Mouse (Mus musculus) left cerebral cortex, adult 11 months (tissue): ENCODE measurements around the gene Flad1.

Experiments
- DNase-seq: peaks from one replicate; pipeline ENCODE4 v3.0.0; 2022; ENCODE audit warnings: low spot score

The Flad1 gene

GRCm38 (mm10) chr3:89395806-89396653 lies 15.6 kb downstream of the Flad1 start:
- DNase-seq, result no peak

DNA sequence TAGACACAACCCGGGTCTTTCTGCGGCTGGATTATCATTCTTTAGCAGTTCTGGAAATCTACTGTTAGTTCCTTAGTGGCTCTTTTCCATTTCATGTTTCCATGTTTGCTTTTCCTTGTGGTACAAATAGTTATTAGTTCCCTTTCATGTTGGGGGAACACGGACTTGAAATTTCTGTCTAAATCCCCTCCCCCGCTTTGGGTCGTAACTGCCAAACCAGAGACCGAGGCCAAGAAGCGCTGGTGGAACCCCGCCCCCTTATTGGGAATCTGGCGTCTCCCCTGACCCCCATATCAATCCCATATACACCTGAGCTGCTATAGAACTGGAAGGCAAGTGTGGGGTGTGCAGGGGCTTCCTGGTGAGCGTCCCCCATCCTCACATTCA lies 16.3 kb downstream of the Flad1 start:
- DNase-seq, result no peak

GRCm38 (mm10) chr3:89394894-89395256 lies 16.8 kb downstream of the Flad1 start:
- no peak for DNase-seq

DNA sequence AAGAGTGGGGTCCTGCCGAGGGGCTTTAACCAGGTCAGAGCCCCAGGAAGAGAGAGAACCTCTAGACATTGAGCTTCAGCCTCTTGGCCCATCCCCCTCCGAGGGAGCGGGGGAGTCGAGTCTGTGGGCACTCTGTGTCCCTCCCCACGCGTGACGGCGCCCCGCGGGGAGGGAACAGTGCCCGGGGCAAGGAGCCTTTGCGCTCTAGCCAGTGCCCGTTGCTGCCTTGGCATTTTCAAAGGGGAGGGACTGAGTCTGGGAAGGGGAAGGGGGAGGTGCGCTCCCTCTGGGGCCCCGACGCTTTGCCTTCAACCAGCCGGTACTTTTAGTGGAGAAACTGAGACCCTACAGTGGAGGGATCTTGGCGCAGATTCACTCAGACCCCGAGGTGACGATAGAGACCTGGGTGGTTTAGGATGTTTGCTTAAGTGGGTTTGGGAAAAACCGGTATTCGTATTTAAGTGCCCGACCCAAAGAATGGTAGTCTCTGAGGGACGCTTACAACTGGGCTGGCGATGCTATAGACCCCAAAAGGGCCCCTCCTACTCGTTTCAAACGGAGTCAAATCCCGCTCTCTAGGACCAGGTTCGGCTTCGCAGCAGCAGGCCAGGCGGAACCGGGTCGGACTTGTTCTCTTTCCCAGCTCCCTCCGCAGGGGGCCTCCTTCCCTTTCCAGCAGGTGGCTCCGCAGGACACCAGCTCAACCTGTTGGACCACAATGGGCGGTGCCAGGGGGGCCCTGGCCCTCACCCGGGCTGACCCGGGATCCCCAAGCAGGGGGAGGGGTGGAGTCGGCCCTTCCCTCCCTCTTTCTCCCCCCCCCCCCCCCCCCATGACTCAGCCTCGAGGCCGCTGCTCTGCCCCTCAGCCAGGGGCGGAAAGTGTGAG lies 17.4 kb downstream of the Flad1 start, which contains the start of gene Zbtb7b:
Gene Zbtb7b, minus strand, starts transcription at position 771 of the 888 bp plus-strand sequence.
- no peak for DNase-seq

DNA sequence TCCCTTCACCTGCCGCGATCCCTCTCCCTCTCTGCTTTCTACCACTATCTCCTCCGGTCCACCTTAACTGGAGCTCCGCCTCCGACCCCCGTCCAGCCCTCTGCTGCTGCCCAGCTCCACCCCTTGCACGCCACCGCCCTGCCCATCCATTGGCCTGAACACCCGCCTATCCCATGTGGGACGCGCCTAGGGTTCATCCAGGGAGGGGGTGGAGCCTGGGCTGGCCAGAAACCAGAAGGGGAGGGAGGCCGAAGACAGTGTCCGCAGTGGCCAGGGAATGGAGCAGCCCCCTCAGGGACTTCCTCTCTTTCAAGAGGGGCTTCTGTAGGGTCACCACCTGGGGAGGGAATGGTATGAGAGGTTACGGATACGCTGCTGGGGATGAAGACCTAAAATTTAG lies 18.1 kb downstream of the Flad1 start:
- peak; percentile 93 for DNase-seq

DNA sequence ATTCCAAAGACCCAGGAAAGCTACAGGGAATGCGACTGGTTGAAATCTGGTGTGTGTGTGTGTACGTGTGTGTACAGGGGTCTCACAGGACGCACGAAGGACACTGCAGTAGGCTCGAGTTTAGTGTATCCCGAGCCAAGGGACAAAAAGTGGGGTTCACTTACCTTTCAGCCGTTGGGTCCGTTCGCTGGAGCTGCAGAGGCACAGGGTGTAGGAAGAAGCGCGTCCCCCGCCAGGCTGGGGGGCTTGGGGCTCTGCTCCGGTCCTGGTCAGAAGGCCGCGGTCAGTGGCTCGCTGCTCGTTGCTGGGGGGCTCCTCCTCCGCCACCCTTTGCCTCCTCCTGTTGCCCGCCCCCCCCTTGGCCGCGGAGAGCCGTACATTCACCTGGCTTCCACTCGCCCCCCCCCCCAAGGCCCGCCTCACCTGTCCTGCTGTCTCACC lies 18.8 kb downstream of the Flad1 start:
- no peak for DNase-seq

DNA sequence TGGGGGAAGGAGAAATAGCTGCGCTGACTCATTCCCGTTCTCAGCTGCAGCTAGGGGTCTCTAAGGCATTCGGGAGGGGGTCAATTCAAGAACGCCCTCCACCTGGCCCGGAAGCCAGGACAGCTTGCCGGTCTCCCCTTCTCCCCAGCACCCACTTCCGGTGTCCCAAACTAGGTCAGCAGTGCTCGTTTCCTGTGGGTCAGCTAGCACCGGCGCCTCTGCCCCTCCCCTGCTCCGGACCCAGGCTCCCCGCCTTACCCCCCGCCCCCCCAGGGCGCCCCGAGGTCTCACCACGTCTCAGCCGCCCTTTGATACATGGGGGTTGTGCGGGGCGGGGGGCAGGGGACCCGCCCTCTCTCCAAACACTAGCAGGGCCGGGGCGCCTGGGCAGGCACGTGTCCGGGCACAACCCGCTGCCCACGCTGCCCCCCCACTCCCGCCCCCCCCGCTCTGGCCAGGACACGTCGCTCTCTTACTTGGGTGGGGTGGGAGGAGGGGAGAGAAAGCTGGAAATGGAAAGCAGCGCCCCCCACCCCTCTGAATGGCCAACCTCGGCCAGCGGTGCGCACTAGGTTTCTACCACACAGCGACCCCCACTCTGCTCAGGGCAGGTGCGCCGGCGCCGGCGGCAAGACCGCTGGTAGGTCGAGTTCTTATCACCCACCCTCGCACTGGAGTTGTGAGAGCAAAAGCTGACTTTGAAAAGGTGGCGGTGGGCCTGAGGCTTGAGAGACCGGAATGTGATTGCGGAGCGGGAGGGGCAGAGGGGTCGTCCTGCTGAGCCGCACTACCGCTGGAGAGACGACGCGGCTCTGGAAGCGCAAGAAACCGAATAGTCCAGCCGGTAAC lies 19.8 kb downstream of the Flad1 start:
- DNase-seq, result no peak

- no peak for DNase-seq
Measured at GRCm38 (mm10) chr3:89390699-89391662, 20.7 kb downstream of the Flad1 start.

DNA sequence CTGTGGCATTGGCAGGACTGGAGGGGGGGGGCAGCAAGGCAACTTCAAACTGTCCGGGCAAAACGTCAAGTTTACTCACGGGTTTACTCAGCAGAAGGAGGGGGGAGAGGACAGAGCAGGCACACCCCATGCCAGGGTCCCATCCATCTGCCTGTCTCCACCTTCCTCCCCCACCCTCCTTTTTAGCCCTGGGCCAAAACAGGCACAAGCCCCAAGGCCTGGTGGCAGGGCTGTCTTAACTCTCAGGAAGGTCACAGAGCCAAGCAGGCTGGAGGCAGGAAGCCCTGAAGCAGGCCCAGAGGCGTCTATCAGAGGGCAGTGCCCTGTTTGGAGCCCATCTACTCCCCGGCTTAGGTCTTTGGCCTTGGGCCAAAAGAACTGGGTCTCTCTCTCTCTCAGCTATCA lies 21.6 kb downstream of the Flad1 start:
- DNase-seq, result no peak

DNA sequence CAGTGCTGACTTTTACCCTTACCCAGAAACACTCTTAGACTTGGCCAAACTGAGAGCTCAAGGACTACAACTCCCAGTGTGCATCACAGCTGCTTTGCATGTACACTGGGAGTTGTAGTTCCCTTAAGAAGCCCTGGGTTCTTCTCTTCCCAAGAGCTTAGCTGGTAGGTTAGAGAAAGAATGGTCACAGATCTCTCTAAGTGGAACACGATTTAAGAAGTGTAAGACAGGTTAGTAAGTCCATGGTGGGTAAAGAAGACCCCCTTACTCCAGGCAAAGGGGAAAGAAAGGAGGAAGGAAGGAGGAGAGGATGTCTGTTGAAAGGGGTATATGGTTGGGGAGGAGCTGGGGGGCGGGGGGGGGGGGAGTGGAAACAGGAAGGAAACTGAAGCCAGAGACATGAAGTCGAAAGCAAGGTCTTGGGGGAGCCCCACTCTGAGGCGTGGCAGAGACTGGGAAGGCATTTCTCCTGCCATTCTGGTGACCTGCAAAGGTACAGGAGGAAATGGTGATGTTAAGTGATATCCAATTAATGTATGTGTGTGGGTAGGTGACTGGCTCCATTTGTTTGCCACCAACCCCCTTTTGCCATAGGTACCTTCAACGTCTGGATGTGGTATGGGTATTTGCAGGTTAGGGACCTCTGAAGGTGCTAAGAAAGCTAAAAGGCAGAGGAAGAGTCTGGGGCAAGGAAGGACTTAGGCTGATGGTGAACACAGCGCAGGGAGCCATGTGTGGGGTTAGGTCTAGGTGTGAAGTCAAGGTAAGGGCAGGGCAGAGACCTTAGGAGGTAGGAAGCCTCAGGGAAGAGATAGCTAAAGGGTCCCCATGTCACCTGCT lies 22.5 kb downstream of the Flad1 start:
- DNase-seq, result no peak

DNA sequence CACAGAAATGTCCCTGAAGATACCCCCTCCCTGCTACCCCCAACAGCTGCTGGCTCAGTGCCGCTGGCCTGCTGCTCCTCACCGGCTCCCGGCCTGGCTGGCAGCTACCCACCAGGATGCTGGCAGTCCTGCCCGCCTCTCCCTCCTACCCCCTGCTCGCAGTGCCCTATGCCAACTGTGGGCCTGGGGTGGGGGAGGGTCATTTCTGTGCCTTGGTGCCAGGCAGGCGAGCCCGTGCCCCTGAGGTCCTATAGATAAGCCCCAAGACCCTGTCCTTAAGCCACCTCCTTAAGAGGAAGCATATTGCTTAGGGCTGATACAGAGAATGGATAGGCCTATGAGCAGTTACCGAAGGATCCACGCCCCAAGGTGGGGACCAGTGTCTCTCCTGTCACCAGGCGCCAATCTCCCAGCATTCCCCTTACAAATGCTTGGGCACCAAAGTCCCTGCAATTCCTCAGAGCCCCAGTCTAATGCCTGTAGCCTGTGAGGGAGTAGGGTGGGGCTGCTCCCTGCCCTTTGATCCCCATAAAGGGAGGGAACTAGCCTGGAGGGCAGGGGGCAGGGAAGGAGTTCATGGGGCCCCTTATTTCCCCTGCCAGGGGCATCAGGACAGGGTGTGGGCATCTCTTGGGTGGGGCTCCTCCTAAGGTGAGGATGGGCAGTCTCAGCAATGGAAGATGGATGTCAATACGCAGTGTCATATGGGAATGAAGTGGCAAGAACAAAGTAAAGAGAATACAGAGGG lies 23.4 kb downstream of the Flad1 start:
- no peak for DNase-seq

DNA sequence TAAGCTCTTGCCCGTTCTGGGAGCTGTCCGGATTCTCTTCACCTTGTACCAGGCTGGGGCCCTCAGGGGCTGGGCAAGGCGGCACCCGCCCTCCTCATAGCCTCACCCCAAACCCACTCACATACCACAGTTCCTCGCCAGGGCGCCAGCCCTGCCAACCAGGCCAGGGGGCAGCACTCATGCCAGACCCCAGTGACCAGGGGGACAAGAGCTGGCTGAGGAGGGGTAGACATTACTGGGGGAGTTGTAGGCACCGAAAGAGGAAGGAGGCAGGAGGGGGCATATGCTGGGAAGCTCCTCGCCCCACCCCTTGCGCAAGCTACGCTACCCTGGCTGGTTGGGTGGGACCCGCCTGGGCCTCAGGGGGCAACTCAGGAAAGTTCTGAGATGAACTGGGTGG lies 24.0 kb downstream of the Flad1 start:
- no peak for DNase-seq

GRCm38 (mm10) chr3:89386438-89387420 lies 24.9 kb downstream of the Flad1 start:
- DNase-seq, result no peak

DNA sequence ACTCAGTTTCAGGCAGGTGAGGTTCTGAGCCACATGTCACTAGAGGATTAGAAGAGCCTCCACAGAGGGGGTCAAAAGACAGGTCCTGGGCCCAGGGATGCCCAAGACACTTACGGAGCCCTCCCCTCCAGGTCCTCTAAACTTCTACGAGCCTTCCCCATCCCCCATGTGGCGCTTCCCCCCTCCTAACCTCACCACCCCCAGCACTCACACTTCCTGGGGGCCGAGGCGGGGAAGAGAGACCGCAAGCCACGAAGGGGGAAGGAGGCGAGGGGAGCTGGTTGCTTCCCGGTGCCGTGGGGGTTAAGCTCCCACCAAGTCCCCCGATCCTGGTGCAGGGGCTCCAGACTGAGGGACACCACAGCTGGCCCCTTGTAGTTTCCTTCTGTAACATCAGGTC lies 26.2 kb downstream of the Flad1 start:
- no peak for DNase-seq

- no peak for DNase-seq
Measured at GRCm38 (mm10) chr3:89384331-89385076, 27.2 kb downstream of the Flad1 start.

DNA sequence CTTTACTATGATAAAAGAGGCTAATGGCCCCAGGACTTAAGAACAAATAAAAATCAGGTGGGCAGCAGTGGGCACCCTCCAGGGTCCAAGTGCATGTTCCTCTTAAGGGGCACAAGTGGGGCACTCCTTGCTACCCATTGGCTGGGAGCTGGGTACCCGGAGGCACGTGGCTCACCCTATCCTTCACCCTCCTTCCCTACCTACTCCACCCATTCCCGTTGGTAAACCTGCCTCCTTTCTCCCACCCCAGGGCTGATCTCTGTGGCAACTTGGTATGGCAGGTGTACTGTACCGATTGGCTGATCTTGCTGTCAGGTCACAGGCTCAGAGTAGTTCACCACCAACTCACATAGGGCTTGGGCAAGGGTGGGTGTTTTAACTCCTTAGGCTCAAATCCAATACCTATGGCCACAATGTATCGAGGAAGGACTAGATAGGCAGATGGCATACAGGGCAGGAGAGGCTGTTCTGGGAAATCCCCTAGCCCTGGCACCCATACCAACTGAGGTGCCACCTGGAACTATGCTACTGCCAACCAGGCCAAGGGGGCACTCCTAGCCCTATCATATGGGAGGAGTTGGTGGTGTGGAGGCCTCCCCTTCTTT lies 27.9 kb downstream of the Flad1 start:
- no peak for DNase-seq

- DNase-seq, result no peak
Measured at GRCm38 (mm10) chr3:89382950-89383349, 28.7 kb downstream of the Flad1 start.
